Mouse (Mus musculus) heart, embryonic 10.5 days (tissue): Measurements from ENCODE around the gene Nadk2. TPM values are rescaled to one million over a fixed set of nuclear protein-coding genes. Genes with fewer than 3 reads are reported as not detected.

Experiments
- polyA plus RNA-seq: library from polyadenylated mRNA; unstranded; fragments of >200 nt; fragmentation: Nextera tagmentation; extraction: Ambion mirVana; gene quantifications from 2 replicates; pipeline ENCODE4 v1.2.1, GENCODE M21; 2016

The Nadk2 gene
- polyA plus RNA-seq, 1 experiment from 2014 or later, result 61.9 TPM

Other genes starting within 250 kb of the Nadk2 start
- gene Ranbp3l, start 103.3 kb upstream of the Nadk2 start, polyA plus RNA-seq, result 0.12 and 0.28 TPM in 2 replicates
- gene Lmbrd2, start 69.3 kb downstream of the Nadk2 start, polyA plus RNA-seq, result 2.1 and 2.2 TPM in 2 replicates
- gene Skp2, start 84.2 kb downstream of the Nadk2 start, polyA plus RNA-seq, result 58.1 and 76.3 TPM in 2 replicates
- gene Ugt3a1, start 205.6 kb downstream of the Nadk2 start, polyA plus RNA-seq, result not detected in 2 replicates